Mouse (Mus musculus) neural tube, embryonic 10.5 days (tissue): ENCODE data around the gene Cd248.

Experiments
- DNase-seq: peaks from one replicate; pipeline ENCODE4 v3.0.0-alpha.2; 2017; ENCODE audit warnings: low spot score; ENCODE audit errors: extremely low spot score

Cd248 gene

GRCm38 (mm10) chr19:5106731-5107191, 38.9 kb downstream of the Cd248 start, which contains the start of gene Rab1b:
TSS of gene Rab1b (minus strand) at chr19:5107072.
- DNase-seq, result peak; percentile 98

- DNase-seq, result no peak
Observed at GRCm38 (mm10) chr19:5107556-5108270, 39.8 kb downstream of the Cd248 start.

GRCm38 (mm10) chr19:5108271-5108575, 40.3 kb downstream of the Cd248 start:
- DNase-seq, result no peak

GRCm38 (mm10) chr19:5108702-5109101, 40.8 kb downstream of the Cd248 start:
- no peak for DNase-seq

- DNase-seq, result no peak
Observed at GRCm38 (mm10) chr19:5109659-5110453, 42.0 kb downstream of the Cd248 start.

- no peak for DNase-seq
Observed at GRCm38 (mm10) chr19:5113783-5114182, 45.9 kb downstream of the Cd248 start.

- peak; percentile 94 for DNase-seq
Observed at GRCm38 (mm10) chr19:5117494-5118383, 49.9 kb downstream of the Cd248 start.

- no peak for DNase-seq
Observed at GRCm38 (mm10) chr19:5118384-5118698, 50.5 kb downstream of the Cd248 start, which contains the start of gene Klc2. TSS of gene Klc2 (minus strand) at chr19:5118560.
